Mouse (Mus musculus): ENCODE data around the gene Cutc. TPM values are rescaled to one million over a fixed set of nuclear protein-coding genes. Genes with fewer than 3 reads are reported as not detected.

Gene Cutc
- polyA plus RNA-seq, 1 experiment from 2014 or later, result 14.0 TPM

Other genes with a start within 250 kb of the Cutc start
- gene Got1, start 228.4 kb upstream of the Cutc start, polyA plus RNA-seq (2016; fragmentation: Nextera tagmentation; extraction: Ambion mirVana), result 59.0 and 60.2 TPM in 2 replicates
- 0.21 and 0.42 TPM in 2 replicates for gene Nkx2-3, start 140.7 kb upstream of the Cutc start, polyA plus RNA-seq (2016; fragmentation: Nextera tagmentation; extraction: Ambion mirVana)
- gene Slc25a28, start 78.1 kb upstream of the Cutc start, polyA plus RNA-seq (2016; fragmentation: Nextera tagmentation; extraction: Ambion mirVana), result 10.3 and 11.5 TPM in 2 replicates
- 9.7 TPM in 2 replicates for gene Entpd7, start 63.3 kb upstream of the Cutc start, polyA plus RNA-seq (2016; fragmentation: Nextera tagmentation; extraction: Ambion mirVana)
- gene Cox15, start within 50 bp of the Cutc start, polyA plus RNA-seq (2016; fragmentation: Nextera tagmentation; extraction: Ambion mirVana), result 13.7 and 16.5 TPM in 2 replicates
- gene Abcc2, start 29.2 kb downstream of the Cutc start, polyA plus RNA-seq (2016; fragmentation: Nextera tagmentation; extraction: Ambion mirVana), result 0.01 TPM in 2 replicates
- 16.5 and 17.0 TPM in 2 replicates for gene Dnmbp, start 187.2 kb downstream of the Cutc start, polyA plus RNA-seq (2016; fragmentation: Nextera tagmentation; extraction: Ambion mirVana)
- 0.22 and 0.42 TPM in 2 replicates for gene Cpn1, start 233.6 kb downstream of the Cutc start, polyA plus RNA-seq (2016; fragmentation: Nextera tagmentation; extraction: Ambion mirVana)